Mouse (Mus musculus) spleen, adult 2 months (tissue): ENCODE data around the gene Fam50a. TPM values are rescaled to one million over a fixed set of nuclear protein-coding genes. Genes with fewer than 3 reads are reported as not detected.
A peak's percentile ranks its signal among the peaks of the same experiment; 100 is the strongest.

Experiments
- DNase-seq, 2 experiments: peaks; one replicate each; pipeline versions ENCODE4 v3.0.0 to v3.0.0-alpha.2; 2012 to 2021; ENCODE audit warnings: low spot score in 2 of 2, low read depth in 1 of 2
- H3K27ac ChIP-seq: fragments of 200-500 bp; 2 replicates; pipeline ENCODE4 v1.5.1; 2012; ENCODE audit warnings: low read length, inconsistent platforms; ENCODE audit not compliant: insufficient read depth
- H3K27me3 ChIP-seq: fragments of 200-500 bp; 2 replicates; pipeline ENCODE4 v1.6.1; 2012; ENCODE audit warnings: mild to moderate bottlenecking, moderate library complexity, low read length, inconsistent platforms; ENCODE audit not compliant: control insufficient read depth, insufficient read depth
- H3K36me3 ChIP-seq: fragments of 200-500 bp; 2 replicates; pipeline ENCODE4 v1.6.1; 2012; ENCODE audit warnings: mild to moderate bottlenecking, low read length, inconsistent platforms; ENCODE audit not compliant: control insufficient read depth, insufficient read depth
- H3K4me1 ChIP-seq: fragments of 200-500 bp; 2 replicates; pipeline ENCODE4 v1.6.1; 2011; ENCODE audit warnings: inconsistent platforms; ENCODE audit not compliant: control insufficient read depth, insufficient read depth, insufficient read length
- H3K4me3 ChIP-seq: fragments of 200-500 bp; 2 replicates; pipeline ENCODE4 v1.5.1; 2011; ENCODE audit warnings: mild to moderate bottlenecking, inconsistent platforms; ENCODE audit not compliant: insufficient read depth, insufficient read length; ENCODE audit errors: extremely low read depth
- CTCF ChIP-seq: fragments of 200-500 bp; IDR thresholded peaks from 2 replicates; pipeline ENCODE4 v1.5.1; 2011; ENCODE audit warnings: mild to moderate bottlenecking, inconsistent platforms; ENCODE audit not compliant: insufficient read depth, insufficient read length, insufficient replicate concordance; ENCODE audit errors: extremely low read depth
- POLR2A ChIP-seq: fragments of 200-500 bp; IDR thresholded peaks from 2 replicates; pipeline ENCODE4 v1.6.1; 2011; ENCODE audit warnings: low read depth, low read length, inconsistent platforms
- WGBS: fragments of 180-500 bp; shearing (Covaris S2); methylation state at CpG from one replicate; pipeline ENCODE4 v1.1.7; 2018; 5-methylcytosine and 5-hydroxymethylcytosine counted together
- polyA plus RNA-seq: library from polyadenylated mRNA; depleted of rRNA; stranded (reverse); fragments of >200 nt; gene quantifications from 2 replicates; pipeline ENCODE4 v1.2.3, GENCODE M21; 2012; rRNA removed

Gene Fam50a
- polyA plus RNA-seq = 13.4 and 14.5 TPM in 2 replicates

DNA sequence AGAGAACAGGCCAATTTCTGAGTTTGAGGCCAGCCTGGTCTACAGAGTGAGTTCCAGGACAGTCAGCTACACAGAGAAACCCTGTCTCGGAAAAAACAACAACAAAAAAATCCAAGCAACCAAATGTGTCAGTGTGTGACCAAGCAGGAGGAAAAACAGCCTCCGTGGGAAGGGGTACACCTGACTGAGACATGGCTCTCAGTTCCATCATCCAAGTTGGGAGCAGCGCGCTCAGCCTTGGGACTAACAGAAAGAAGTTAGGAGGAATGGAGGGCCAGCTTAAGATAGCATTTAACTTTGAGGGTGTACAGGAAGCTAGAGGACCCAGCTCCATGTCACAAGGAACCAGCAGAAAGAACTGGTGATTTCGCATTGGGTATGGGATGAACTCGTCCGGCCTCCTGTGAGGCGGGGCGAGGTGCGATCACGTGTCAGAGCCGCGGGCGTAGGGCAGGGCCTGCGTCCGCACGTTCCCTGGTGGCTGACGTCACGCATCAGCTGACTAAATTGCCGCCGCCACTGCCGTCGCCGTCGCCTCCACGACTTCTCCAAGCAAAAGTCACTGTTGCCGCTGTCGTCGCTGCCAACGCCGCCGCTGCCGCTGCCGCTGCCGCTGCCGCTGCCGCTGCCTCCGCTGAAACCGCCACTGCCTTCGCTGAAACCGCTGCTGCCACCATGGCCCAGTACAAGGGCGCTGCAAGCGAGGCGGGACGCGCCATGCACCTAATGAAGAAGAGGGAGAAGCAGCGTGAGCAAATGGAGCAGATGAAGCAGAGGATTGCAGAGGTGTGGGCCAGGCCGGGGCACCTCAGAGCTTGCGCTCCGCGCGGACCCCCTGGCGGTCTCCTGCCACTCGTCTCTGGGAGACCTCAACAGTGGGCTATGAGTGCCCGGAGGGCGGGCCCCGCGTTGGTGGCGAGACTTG lies at the start of gene Fam50a:
Gene Fam50a (plus strand): TSS at position 494 of the 925 bp plus-strand sequence.
- Histone ChIP-seq H3K27me3 (no peaks in the 10 kb centered on the region), H3K27ac (peak within 1 kb of the TSS; percentile 92), H3K4me1 (no peaks in the 10 kb centered on the region; the same call in 1 of the 2 replicates), H3K36me3 (peaks cover 10% of the 10 kb centered on the region), H3K4me3 (peak within 1 kb of the TSS; percentile 90)
- peak; percentile 77 to 85 for DNase-seq
- 23% methylated on average over 59 of the region's 59 CpGs for WGBS
- TF ChIP-seq CTCF = no peak
- TF ChIP-seq POLR2A = no peak; the same call in 1 of the 2 replicates

- H3K27ac ChIP-seq = peak overlapping the region; percentile 97
- no peak for DNase-seq
- H3K36me3 ChIP-seq = peaks cover 3% of the 10 kb centered on the region; the same call in 1 of the 2 replicates
- WGBS = 29% methylated on average over 3 of the region's 3 CpGs
- peaks cover 4% of the 10 kb centered on the region; the same call in 1 of the 2 replicates for H3K4me1 ChIP-seq
- H3K27me3 ChIP-seq = no peaks in the 10 kb centered on the region
- no peak for TF ChIP-seq POLR2A
- H3K4me3 ChIP-seq = peak overlapping the region; percentile 68
These were observed 43.1 kb upstream of the Fam50a start for GRCm38 (mm10) chrX:74269736-74270061.

DNA sequence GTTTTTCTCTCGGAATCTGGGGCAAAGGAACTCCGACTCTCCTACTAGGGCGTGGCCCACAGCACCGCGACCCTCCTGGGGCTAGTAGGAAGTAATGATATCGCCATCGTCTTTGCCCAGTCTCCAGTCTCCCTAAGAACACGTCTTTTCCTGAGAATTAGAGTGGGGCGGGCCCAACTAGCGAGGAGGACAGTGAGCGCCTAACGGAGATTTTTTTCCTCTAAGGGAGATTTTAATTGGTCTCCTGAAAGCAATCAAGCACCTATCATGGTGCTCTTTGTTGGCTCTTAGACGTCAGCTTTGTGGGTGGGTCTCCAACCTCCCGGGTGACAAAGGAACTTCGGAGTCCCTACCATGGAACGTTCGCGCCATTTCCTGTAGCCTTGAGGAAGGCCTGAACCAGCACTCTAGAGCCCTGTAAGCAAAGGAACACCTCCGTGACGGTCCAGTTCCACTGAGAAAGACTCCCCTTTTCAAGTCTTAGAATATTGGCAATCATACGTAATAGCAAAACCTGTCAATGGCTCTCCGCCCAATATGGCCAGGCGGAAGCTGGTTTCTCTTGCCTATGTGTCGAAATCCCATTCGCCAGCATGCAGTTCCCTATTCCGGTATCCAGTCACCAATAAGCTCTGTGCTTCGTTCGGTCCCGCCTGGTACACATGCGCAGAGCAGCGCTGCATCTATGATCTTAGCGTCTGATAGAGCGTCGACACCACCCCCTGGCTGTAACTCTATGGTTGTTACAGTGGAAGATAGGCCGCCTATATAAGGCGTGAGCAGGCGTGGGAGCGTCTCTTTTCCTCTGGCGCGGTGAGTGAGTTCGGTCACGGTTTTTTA lies 42.6 kb upstream of the Fam50a start, which contains the start of gene Rpl10:
Gene Rpl10 (plus strand): TSS at position 751 of the 840 bp plus-strand sequence.
- Histone ChIP-seq H3K27me3 (no peaks in the 10 kb centered on the region), H3K27ac (peak within 1 kb of the TSS; percentile 99), H3K36me3 (peaks cover 3% of the 10 kb centered on the region; the same call in 1 of the 2 replicates), H3K4me3 (peak within 1 kb of the TSS; percentile 83), H3K4me1 (peaks cover 4% of the 10 kb centered on the region; the same call in 1 of the 2 replicates)
- 22% methylated on average over 42 of the region's 42 CpGs for WGBS
- DNase-seq = peak; percentile 82 to 96
- TF ChIP-seq POLR2A = peak; percentile 92
- TF ChIP-seq CTCF = no peak

- Histone ChIP-seq H3K4me1 (peaks cover 4% of the 10 kb centered on the region; the same call in 1 of the 2 replicates), H3K4me3 (peak overlapping the region; percentile 67), H3K27me3 (no peaks in the 10 kb centered on the region), H3K27ac (peak overlapping the region; percentile 66), H3K36me3 (peaks cover 3% of the 10 kb centered on the region; the same call in 1 of the 2 replicates)
- WGBS = 25% methylated on average over 27 of the region's 27 CpGs
- DNase-seq = no peak
- TF ChIP-seq POLR2A = no peak
- TF ChIP-seq CTCF = no peak
These were observed 41.8 kb upstream of the Fam50a start for GRCm38 (mm10) chrX:74270902-74271551.

GRCm38 (mm10) chrX:74273422-74274322 lies 39.2 kb upstream of the Fam50a start:
- no peak for DNase-seq
- Histone ChIP-seq H3K4me3 (no peak overlapping the region), H3K27ac (no peak overlapping the region), H3K27me3 (no peaks in the 10 kb centered on the region), H3K36me3 (peaks cover 3% of the 10 kb centered on the region; the same call in 1 of the 2 replicates), H3K4me1 (peaks cover 4% of the 10 kb centered on the region; the same call in 1 of the 2 replicates)
- WGBS = 33% methylated on average over 10 of the region's 10 CpGs
- TF ChIP-seq POLR2A = no peak
- TF ChIP-seq CTCF = no peak
